Mouse (Mus musculus) MEL (cell line): ENCODE measurements around the gene Tspan14. TPM values are rescaled to one million over a fixed set of nuclear protein-coding genes. Genes with fewer than 3 reads are reported as not detected.

ENCODE experiments used
- DNase-seq: peaks from one replicate; pipeline ENCODE4 v3.0.0; 2011; ENCODE audit warnings: low read depth, low spot score
- H3K27ac ChIP-seq: 2 replicates; pipeline ENCODE4 v1.5.1; 2012; ENCODE audit warnings: low read depth, mild to moderate bottlenecking, control low read depth, low read length, moderate library complexity; ENCODE audit not compliant: control insufficient read depth
- H3K27me3 ChIP-seq, 2 experiments: fragments of 150-350 bp in 1 of 2; sonication (generic) in 1 of 2; 2 replicates each; pipeline ENCODE4 v1.6.1; 2012; ENCODE audit warnings: low read length in 2 of 2, mild to moderate bottlenecking in 2 of 2, improper control_type of control experiment in 1 of 2, moderate library complexity in 1 of 2; ENCODE audit not compliant: insufficient read depth in 2 of 2, control insufficient read depth in 1 of 2
- H3K36me3 ChIP-seq, 2 experiments: 2 replicates each; pipeline ENCODE4 v1.6.1; 2012 to 2014; ENCODE audit warnings: low read length in 2 of 2, improper control_type of control experiment in 1 of 2, inconsistent platforms in 1 of 2, mild to moderate bottlenecking in 1 of 2; ENCODE audit not compliant: insufficient read depth in 2 of 2, control insufficient read depth in 1 of 2
- H3K4me1 ChIP-seq, 2 experiments: fragments of 150-350 bp in 1 of 2; sonication (generic) in 1 of 2; 2 replicates each; pipeline ENCODE4 v1.6.1; 2012; ENCODE audit warnings: low read length in 2 of 2, improper control_type of control experiment in 1 of 2, mild to moderate bottlenecking in 1 of 2; ENCODE audit not compliant: insufficient read depth in 2 of 2, control insufficient read depth in 1 of 2
- H3K4me3 ChIP-seq, 2 experiments: fragments of 150-350 bp in 1 of 2; sonication (generic) in 1 of 2; 2 replicates each; pipeline ENCODE4 v1.5.1; 2012; ENCODE audit warnings: low read depth in 2 of 2, low read length in 2 of 2, mild to moderate bottlenecking in 2 of 2, moderate library complexity in 2 of 2, control low read depth in 1 of 2, improper control_type of control experiment in 1 of 2; ENCODE audit not compliant: control insufficient read depth in 1 of 2, insufficient read depth in 1 of 2
- H3K79me2 ChIP-seq: 2 replicates; pipeline ENCODE4 v1.6.1; 2012; ENCODE audit warnings: mild to moderate bottlenecking, low read length, moderate library complexity; ENCODE audit not compliant: control insufficient read depth, poor library complexity, insufficient read depth
- H3K9ac ChIP-seq: 2 replicates; pipeline ENCODE4 v1.6.1; 2012; ENCODE audit warnings: low read depth, mild to moderate bottlenecking, control low read depth, low read length, moderate library complexity; ENCODE audit not compliant: control insufficient read depth, poor library complexity, severe bottlenecking
- H3K9me3 ChIP-seq: fragments of 150-350 bp; sonication (generic); replicated peaks from 2 replicates; pipeline ENCODE4 v1.6.1; 2012; ENCODE audit warnings: mild to moderate bottlenecking, low read length, improper control_type of control experiment, moderate library complexity; ENCODE audit not compliant: insufficient read depth
- CHD1 ChIP-seq: IDR thresholded peaks from 2 replicates; pipeline ENCODE4 v1.6.1; 2012; ENCODE audit warnings: low read depth, mild to moderate bottlenecking, inconsistent platforms, low read length, improper control_type of control experiment
- CHD2 ChIP-seq: IDR thresholded peaks from 2 replicates; pipeline ENCODE4 v1.6.1; 2011; ENCODE audit warnings: low read length, improper control_type of control experiment
- CTCF ChIP-seq, 3 experiments: IDR thresholded peaks in 2 of 3; conservative IDR thresholded peaks in 1 of 3; 2 replicates each; pipeline ENCODE4 v1.5.1; 2011 to 2012; ENCODE audit warnings: low read length in 3 of 3, low read depth in 2 of 3, mild to moderate bottlenecking in 2 of 3, improper control_type of control experiment in 1 of 3, inconsistent platforms in 1 of 3, mixed read lengths in 1 of 3, moderate library complexity in 1 of 3; ENCODE audit not compliant: control insufficient read depth in 1 of 3, insufficient read depth in 1 of 3, poor library complexity in 1 of 3, severe bottlenecking in 1 of 3
- EP300 ChIP-seq, 2 experiments: IDR thresholded peaks; 2 replicates each; pipeline ENCODE4 v1.6.1; 2011; ENCODE audit warnings: improper control_type of control experiment in 2 of 2, low read length in 2 of 2, low read depth in 1 of 2, mild to moderate bottlenecking in 1 of 2
- ETS1 ChIP-seq: IDR thresholded peaks from 2 replicates; pipeline ENCODE4 v1.6.1; 2012; ENCODE audit warnings: low read depth, mild to moderate bottlenecking, inconsistent platforms, low read length, improper control_type of control experiment, moderate library complexity
- GATA1 ChIP-seq: IDR thresholded peaks from 2 replicates; pipeline ENCODE4 v1.6.1; 2011; ENCODE audit warnings: low read depth, low read length, improper control_type of control experiment
- HCFC1 ChIP-seq: IDR thresholded peaks from 2 replicates; pipeline ENCODE4 v1.6.1; 2012; ENCODE audit warnings: low read depth, mild to moderate bottlenecking, inconsistent platforms, low read length, improper control_type of control experiment, moderate library complexity
- JUND ChIP-seq: IDR thresholded peaks from 2 replicates; pipeline ENCODE4 v1.6.1; 2011; ENCODE audit warnings: low read depth, mild to moderate bottlenecking, improper control_type of control experiment, low read length
- MAFK ChIP-seq: IDR thresholded peaks from 2 replicates; pipeline ENCODE4 v1.6.1; 2011; ENCODE audit warnings: low read depth, mild to moderate bottlenecking, low read length, improper control_type of control experiment, borderline replicate concordance
- MYC ChIP-seq: IDR thresholded peaks from 2 replicates; pipeline ENCODE4 v1.6.1; 2011; ENCODE audit warnings: low read depth, mild to moderate bottlenecking, low read length, improper control_type of control experiment, moderate library complexity
- NELFE ChIP-seq: IDR thresholded peaks from 2 replicates; pipeline ENCODE4 v1.6.1; 2011; ENCODE audit warnings: low read depth, low read length, improper control_type of control experiment
- NRF1 ChIP-seq: IDR thresholded peaks from 2 replicates; pipeline ENCODE4 v1.6.1; 2014; ENCODE audit warnings: low read depth, mild to moderate bottlenecking, inconsistent platforms, low read length, improper control_type of control experiment, moderate library complexity; ENCODE audit not compliant: poor library complexity, insufficient read depth, severe bottlenecking
- POLR2A ChIP-seq, 2 experiments: IDR thresholded peaks; 2 replicates each; pipeline ENCODE4 v1.6.1; 2011 to 2012; ENCODE audit warnings: low read length in 2 of 2, mild to moderate bottlenecking in 2 of 2, control low read depth in 1 of 2, improper control_type of control experiment in 1 of 2, low read depth in 1 of 2, moderate library complexity in 1 of 2; ENCODE audit not compliant: control insufficient read depth in 1 of 2, insufficient read depth in 1 of 2, poor library complexity in 1 of 2
- RAD21 ChIP-seq: IDR thresholded peaks from 2 replicates; pipeline ENCODE4 v1.6.1; 2011; ENCODE audit warnings: mild to moderate bottlenecking, low read depth, low read length, improper control_type of control experiment
- SIN3A ChIP-seq: IDR thresholded peaks from 2 replicates; pipeline ENCODE4 v1.6.1; 2012; ENCODE audit warnings: low read length, improper control_type of control experiment, inconsistent platforms
- TAL1 ChIP-seq: IDR thresholded peaks from 2 replicates; pipeline ENCODE4 v1.6.1; 2012; ENCODE audit warnings: mild to moderate bottlenecking, inconsistent platforms, low read length, moderate library complexity, mixed read lengths
- TBP ChIP-seq: IDR thresholded peaks from 2 replicates; pipeline ENCODE4 v1.8.0; 2011; ENCODE audit warnings: low read depth, low read length, improper control_type of control experiment
- TCF12 ChIP-seq: IDR thresholded peaks from 2 replicates; pipeline ENCODE4 v1.6.1; 2014; ENCODE audit warnings: low read depth, mild to moderate bottlenecking, inconsistent platforms, low read length, improper control_type of control experiment, moderate library complexity
- ZC3H11A ChIP-seq: IDR thresholded peaks from 2 replicates; pipeline ENCODE4 v1.6.1; 2012; ENCODE audit warnings: low read depth, mild to moderate bottlenecking, inconsistent platforms, low read length, improper control_type of control experiment
- ZKSCAN1 ChIP-seq: IDR thresholded peaks from 2 replicates; pipeline ENCODE4 v1.6.1; 2012; ENCODE audit warnings: low read depth, mild to moderate bottlenecking, inconsistent platforms, low read length, improper control_type of control experiment, moderate library complexity
- ZMIZ1 ChIP-seq: IDR thresholded peaks from 2 replicates; pipeline ENCODE4 v1.6.1; 2012; ENCODE audit warnings: low read depth, mild to moderate bottlenecking, inconsistent platforms, low read length, improper control_type of control experiment, moderate library complexity
- ZNF384 ChIP-seq: IDR thresholded peaks from 2 replicates; pipeline ENCODE4 v1.6.1; 2012; ENCODE audit warnings: low read depth, mild to moderate bottlenecking, inconsistent platforms, low read length, improper control_type of control experiment
- polyA plus RNA-seq, 2 experiments: library from polyadenylated mRNA; stranded (reverse) in 1 of 2; unstranded in 1 of 2; fragments of >175 nt in 1 of 2; fragments of >200 nt in 1 of 2; gene quantifications; 2 replicates each; pipeline versions ENCODE4 v1.2.1 to v1.2.4; 2012; ENCODE audit warnings: low replicate concordance in 2 of 2, low read depth in 1 of 2; ENCODE audit not compliant: insufficient read length in 2 of 2, insufficient read depth in 1 of 2, missing spikeins in 1 of 2
- total RNA-seq: library from RNA; depleted of rRNA; stranded (reverse); fragments of 300-350 nt; gene quantifications from 2 replicates; pipeline ENCODE4 v1.2.3, GENCODE M21; 2012

The Tspan14 gene
- total and polyA plus RNA-seq, 3 experiments = 24.8 to 29.9 TPM; not detected in 1

GRCm38 (mm10) chr14:40999904-41000645, 33.5 kb upstream of the Tspan14 start:
- H3K79me2 ChIP-seq = no peaks in the 10 kb centered on the region
- no peak for DNase-seq

GRCm38 (mm10) chr14:40996171-40996570, 29.6 kb upstream of the Tspan14 start:
- DNase-seq = no peak
- Histone ChIP-seq H3K9me3 (no peaks in the 10 kb centered on the region), H3K36me3 (peaks cover 0 to 16% of the 10 kb centered on the region in 2 experiments; a peak in 2 of 4 replicates), H3K9ac (no peak overlapping the region), H3K27ac (no peak overlapping the region)
- TF ChIP-seq TAL1 (no peak), NRF1 (no peak), ZC3H11A (no peak), ETS1 (no peak), POLR2A (IDR thresholded peaks at IDR 0.05; ENCODE audit: control insufficient read depth in 1 of 2, insufficient read depth in 1 of 2, low read depth in 1 of 2, low read length in 2 of 2, poor library complexity in 1 of 2) (no peak), HCFC1 (no peak), MYC (no peak), CTCF (IDR thresholded peaks at IDR 0.05 in 2 of 3, conservative IDR thresholded peaks at IDR 0.05 in 1 of 3; ENCODE audit: control insufficient read depth in 1 of 3, insufficient read depth in 1 of 3, low read depth in 2 of 3, low read length in 3 of 3, poor library complexity in 1 of 3, severe bottlenecking in 1 of 3) (no peak), CHD1 (no peak), EP300 (IDR thresholded peaks at IDR 0.05; ENCODE audit: low read depth in 1 of 2, low read length in 2 of 2) (no peak), MAFK (no peak), ZMIZ1 (no peak), TCF12 (no peak), CHD2 (no peak), RAD21 (no peak), NELFE (no peak), TBP (no peak), SIN3A (no peak), JUND (no peak), GATA1 (no peak)
- TF ChIP-seq, all 39 proteins: peak for 0
- Histone ChIP-seq H3K27me3 (no peaks in the 10 kb centered on the region), H3K4me3 (no peak overlapping the region), H3K79me2 (no peaks in the 10 kb centered on the region), H3K4me1 (peaks cover 8 to 20% of the 10 kb centered on the region in 2 experiments)

More at GRCm38 (mm10) chr14:40999904-41000645, 33.5 kb upstream of the Tspan14 start:
- H3K9ac ChIP-seq = no peak overlapping the region
- H3K27ac ChIP-seq = no peak overlapping the region
- no peaks in the 10 kb centered on the region for H3K36me3 ChIP-seq
- no peaks in the 10 kb centered on the region for H3K4me1 ChIP-seq
- H3K27me3 ChIP-seq = no peaks in the 10 kb centered on the region
- H3K4me3 ChIP-seq = no peak overlapping the region
- TF ChIP-seq ZNF384 = no peak
- TF ChIP-seq ZKSCAN1 = no peak
- no peaks in the 10 kb centered on the region for H3K9me3 ChIP-seq
